Mouse (Mus musculus): Measurements from ENCODE around the gene Nipsnap2.

GRCm38 (mm10) chr5:129759929-129760480 is 35.1 kb downstream of the Nipsnap2 start:
- no peak for TF ChIP-seq CTCF (IDR thresholded peaks at IDR 0.05; ENCODE audit: low read depth)
- no peak for TF ChIP-seq EP300 (IDR thresholded peaks at IDR 0.05; ENCODE audit: low read depth)
